In genomic region chr2:14676885-14677516, GRCm38 (mm10) we compare ENCODE assay signal across 9 mouse cellular contexts.
A peak's percentile ranks its signal among the peaks of the same experiment; 100 is the strongest.
DNase-seq lines count a peak whose midpoint lies in the region; ATAC-seq and TF ChIP-seq lines count a peak whose summit lies in the region.
"Had no signal": no experiment of that assay in that cellular context is flagged by ENCODE, and none has a peak within 500 bp of the region (broad histone marks: within the 10 kb centered on the region; RNA-seq: fewer than 3 reads in every experiment).

No protein-coding gene starts in this region.

- DNase-seq in gastrocnemius, adult 2 months: peak; percentile 17
- no peak for DNase-seq in gastrocnemius, adult 18-20 months (ENCODE audit: low spot score)
- DNase-seq in c-Kit-negative CD71-positive TER-119-positive erythroid progenitor cells, embryonic 14.5 days (ENCODE audit: low read depth, low spot score): peak; percentile 1
- DNase-seq in forebrain, embryonic 11.5 days (ENCODE audit: low spot score): peak; percentile 68
- peak; percentile 47 for DNase-seq in liver, adult 2 months (ENCODE audit: extremely low read depth, low read depth, low spot score)

- H3K9me3 ChIP-seq in forebrain, embryonic 11.5 days (ENCODE audit: control insufficient read depth, low read length): no peaks in the 10 kb centered on the region
- no peaks in the 10 kb centered on the region for H3K9me3 ChIP-seq in hindbrain, embryonic 13.5 days
- H3K9me3 ChIP-seq: limb, embryonic 13.5 days had no signal

- no peaks in the 10 kb centered on the region for H3K36me3 ChIP-seq in C2C12 (ENCODE audit: control insufficient read depth, insufficient read depth)
- no peaks in the 10 kb centered on the region for H3K36me3 ChIP-seq in forebrain, embryonic 11.5 days (ENCODE audit: control insufficient read depth, insufficient read depth, low read length)
- H3K36me3 ChIP-seq in hindbrain, embryonic 13.5 days: no peaks in the 10 kb centered on the region
- no peaks in the 10 kb centered on the region for H3K36me3 ChIP-seq in liver, adult 2 months (ENCODE audit: control insufficient read depth, insufficient read depth, low read length)
- H3K36me3 ChIP-seq: limb, embryonic 13.5 days had no signal

- no peak overlapping the region for H3K27ac ChIP-seq in gastrocnemius, adult 2 months
- no peak overlapping the region for H3K27ac ChIP-seq in forebrain, embryonic 11.5 days (ENCODE audit: low read depth, low read length)
- H3K27ac ChIP-seq in hindbrain, embryonic 13.5 days: no peak overlapping the region
- no peak overlapping the region for H3K27ac ChIP-seq in liver, adult 2 months (replicated peaks; ENCODE audit: insufficient read depth, low read depth, low read length)
- H3K27ac ChIP-seq: limb, embryonic 13.5 days had no signal

- H3K9ac ChIP-seq in forebrain, embryonic 11.5 days (ENCODE audit: low read length): no peak overlapping the region
- no peak overlapping the region for H3K9ac ChIP-seq in hindbrain, embryonic 13.5 days
- no peak overlapping the region for H3K9ac ChIP-seq in liver, adult 2 months (ENCODE audit: low read depth, low read length)
- H3K9ac ChIP-seq: limb, embryonic 13.5 days had no signal

- peak; percentile 75 for TF ChIP-seq CTCF in gastrocnemius, adult 2 months (IDR thresholded peaks at IDR 0.05)
- peak; percentile 29 for TF ChIP-seq CTCF in C2C12 (IDR thresholded peaks at IDR 0.05; ENCODE audit: control insufficient read depth, insufficient read depth, insufficient read length)
- peak; percentile 29; the same call in 1 of the 2 replicates for TF ChIP-seq CTCF in liver, adult 2 months (IDR thresholded peaks at IDR 0.05; ENCODE audit: low read depth, low read length)

- H3ac ChIP-seq in C2C12 (ENCODE audit: control insufficient read depth, insufficient read length, low read depth): no peak overlapping the region

- H3K4me3 ChIP-seq in gastrocnemius, adult 2 months: no peak overlapping the region
- H3K4me3 ChIP-seq in C2C12 (ENCODE audit: insufficient read depth, poor library complexity, severe bottlenecking): no peak overlapping the region
- H3K4me3 ChIP-seq in forebrain, embryonic 11.5 days (ENCODE audit: low read depth, low read length): no peak overlapping the region
- H3K4me3 ChIP-seq in hindbrain, embryonic 13.5 days: no peak overlapping the region
- H3K4me3 ChIP-seq in liver, adult 2 months (ENCODE audit: insufficient read depth, low read depth, low read length): no peak overlapping the region
- H3K4me3 ChIP-seq: limb, embryonic 13.5 days had no signal

- no peaks in the 10 kb centered on the region; the same call in 1 of the 2 replicates for H3K4me1 ChIP-seq in forebrain, embryonic 11.5 days (replicated peaks; ENCODE audit: control insufficient read depth, insufficient read depth, low read length)
- H3K4me1 ChIP-seq in hindbrain, embryonic 13.5 days (replicated peaks): no peaks in the 10 kb centered on the region; the same call in 1 of the 2 replicates
- no peaks in the 10 kb centered on the region for H3K4me1 ChIP-seq in liver, adult 2 months (ENCODE audit: control insufficient read depth, insufficient read depth, low read length)

- ATAC-seq in forebrain, embryonic 11.5 days (replicated peaks; ENCODE audit: low FRiP score): peak; percentile 47
- ATAC-seq in hindbrain, embryonic 13.5 days (ENCODE audit: low FRiP score): peak; percentile 52; the same call in 1 of the 2 replicates
- ATAC-seq in neutrophil, adult 5-6 weeks (ENCODE audit: extremely low read depth, insufficient number of reproducible peaks, low FRiP score, poor library complexity, severe bottlenecking): peak; percentile 96

- no peak for TF ChIP-seq POLR2A in liver, adult 2 months (IDR thresholded peaks at IDR 0.05; ENCODE audit: extremely low read depth, insufficient read depth, low read length)

- peaks cover 9% of the 10 kb centered on the region for H3K79me2 ChIP-seq in C2C12 (ENCODE audit: control insufficient read depth, insufficient read depth)
- no peaks in the 10 kb centered on the region for H3K79me2 ChIP-seq in liver, adult 2 months (ENCODE audit: control insufficient read depth, insufficient read depth, low read length)

- peaks cover 3% of the 10 kb centered on the region for H3K79me3 ChIP-seq in C2C12 (ENCODE audit: low read depth)

- H3K4me2 ChIP-seq in forebrain, embryonic 11.5 days (ENCODE audit: low read depth, low read length, severe bottlenecking): no peak overlapping the region
- H3K4me2 ChIP-seq in hindbrain, embryonic 13.5 days: no peak overlapping the region
- H3K4me2 ChIP-seq: limb, embryonic 13.5 days had no signal

- intact Hi-C loops in gastrocnemius, adult 2 months (cut with DNase I): no loop called here

- 27% methylated on average over 6 of the region's 6 CpGs for WGBS in forebrain, embryonic 11.5 days
- 28% methylated on average over 6 of the region's 6 CpGs for WGBS in hindbrain, embryonic 13.5 days
- WGBS in liver, adult 2 months: 22% methylated on average over 6 of the region's 6 CpGs

- no peaks in the 10 kb centered on the region for H3K27me3 ChIP-seq in C2C12 (ENCODE audit: control insufficient read depth, insufficient read depth, insufficient read length)
- no peaks in the 10 kb centered on the region for H3K27me3 ChIP-seq in forebrain, embryonic 11.5 days (ENCODE audit: control insufficient read depth, insufficient read depth, low read length)
- no peaks in the 10 kb centered on the region for H3K27me3 ChIP-seq in hindbrain, embryonic 13.5 days
- no peaks in the 10 kb centered on the region for H3K27me3 ChIP-seq in liver, adult 2 months (ENCODE audit: control insufficient read depth, insufficient read depth, low read length)
- H3K27me3 ChIP-seq: limb, embryonic 13.5 days had no signal

TF ChIP-seq in C2C12, 6 proteins besides CTCF, POLR2A, EP300 and RAD21:
- TF ChIP-seq MAX (IDR thresholded peaks at IDR 0.05) (no peak), MYOD1 (IDR thresholded peaks at IDR 0.05; ENCODE audit: control insufficient read depth, insufficient read length, low read depth) (no peak), CEBPB (IDR thresholded peaks at IDR 0.05; ENCODE audit: low read depth) (no peak), MYOG (IDR thresholded peaks at IDR 0.05; ENCODE audit: control insufficient read depth, extremely low read depth, insufficient read length) (no peak), FOSL1 (IDR thresholded peaks at IDR 0.05; ENCODE audit: insufficient read depth, low read length, poor library complexity, severe bottlenecking) (no peak), USF1 (IDR thresholded peaks at IDR 0.05; ENCODE audit: low read depth) (no peak)
